Mouse (Mus musculus): ENCODE measurements around the gene Slf1. TPM values are rescaled to one million over a fixed set of nuclear protein-coding genes. Genes with fewer than 3 reads are reported as not detected.
"Not testable (repeated sequence)": the region's sequence is repeated elsewhere in the genome, so short reads cannot be mapped to it uniquely, and the experiment has no call there.

The Slf1 gene
- total and polyA plus RNA-seq, 2 experiments from 2014 or later = 3.6 to 25.3 TPM

GRCm38 (mm10) chr13:77125159-77125558 is 10.1 kb downstream of the Slf1 start:
- H3K4me2 ChIP-seq (ENCODE audit: low read depth, low read length) = no peak overlapping the region
- no peaks in the 10 kb centered on the region for H3K4me1 ChIP-seq (ENCODE audit: control insufficient read depth, insufficient read depth)
- H3K36me3 ChIP-seq (replicated peaks; ENCODE audit: control insufficient read depth, insufficient read depth, low read length) = peaks cover 8% of the 10 kb centered on the region; the same call in 1 of the 2 replicates
- no peak overlapping the region for H3K27ac ChIP-seq (ENCODE audit: low read depth)
- no peak overlapping the region for H3K9ac ChIP-seq (replicated peaks; ENCODE audit: low read depth, low read length)
- 90% methylated on average over 3 of the region's 3 CpGs for WGBS
- no peak overlapping the region for H3K4me3 ChIP-seq (ENCODE audit: low read depth, low read length)
- ATAC-seq (ENCODE audit: insufficient read depth, low read depth) = no peak
- DNase-seq (ENCODE audit: low spot score) = no peak
- no peaks in the 10 kb centered on the region for H3K27me3 ChIP-seq (ENCODE audit: control insufficient read depth, insufficient read depth, low read length)
- no peaks in the 10 kb centered on the region for H3K9me3 ChIP-seq (replicated peaks; ENCODE audit: control insufficient read depth, low read length)
- no peak for TF ChIP-seq CTCF (IDR thresholded peaks at IDR 0.05; ENCODE audit: low read depth)
- no peak for TF ChIP-seq EP300 (IDR thresholded peaks at IDR 0.05; ENCODE audit: low read depth)

GRCm38 (mm10) chr13:77118695-77119094 is 16.6 kb downstream of the Slf1 start:
- Histone ChIP-seq H3K9ac (replicated peaks; ENCODE audit: low read depth, low read length) (no peak overlapping the region), H3K27ac (ENCODE audit: low read depth) (no peak overlapping the region), H3K36me3 (replicated peaks; ENCODE audit: control insufficient read depth, insufficient read depth, low read length) (no peaks in the 10 kb centered on the region), H3K27me3 (ENCODE audit: control insufficient read depth, insufficient read depth, low read length) (no peaks in the 10 kb centered on the region), H3K4me1 (ENCODE audit: control insufficient read depth, insufficient read depth) (no peaks in the 10 kb centered on the region), H3K4me3 (ENCODE audit: low read depth, low read length) (no peak overlapping the region), H3K9me3 (replicated peaks; ENCODE audit: control insufficient read depth, low read length) (no peaks in the 10 kb centered on the region), H3K4me2 (ENCODE audit: low read depth, low read length) (no peak overlapping the region)
- ATAC-seq (ENCODE audit: insufficient read depth, low read depth) (no peak), DNase-seq (ENCODE audit: low spot score) (no peak)
- 89% methylated on average over 4 of the region's 4 CpGs for WGBS
- TF ChIP-seq CTCF (IDR thresholded peaks at IDR 0.05; ENCODE audit: low read depth) (no peak), EP300 (IDR thresholded peaks at IDR 0.05; ENCODE audit: low read depth) (no peak)

- no peak for DNase-seq (ENCODE audit: low spot score)
- no peak overlapping the region for H3K4me2 ChIP-seq (ENCODE audit: low read depth, low read length)
- H3K4me3 ChIP-seq (ENCODE audit: low read depth, low read length) = no peak overlapping the region
- no peak overlapping the region for H3K9ac ChIP-seq (replicated peaks; ENCODE audit: low read depth, low read length)
- no peak overlapping the region for H3K27ac ChIP-seq (ENCODE audit: low read depth)
- TF ChIP-seq EP300 (IDR thresholded peaks at IDR 0.05; ENCODE audit: low read depth) = no peak
- no peak for TF ChIP-seq CTCF (IDR thresholded peaks at IDR 0.05; ENCODE audit: low read depth)
- H3K4me1 ChIP-seq (ENCODE audit: control insufficient read depth, insufficient read depth) = no peaks in the 10 kb centered on the region
- H3K36me3 ChIP-seq (replicated peaks; ENCODE audit: control insufficient read depth, insufficient read depth, low read length) = peaks cover 6% of the 10 kb centered on the region; the same call in 1 of the 2 replicates
- no peak for ATAC-seq (ENCODE audit: insufficient read depth, low read depth)
- no peaks in the 10 kb centered on the region for H3K27me3 ChIP-seq (ENCODE audit: control insufficient read depth, insufficient read depth, low read length)
- H3K9me3 ChIP-seq (replicated peaks; ENCODE audit: control insufficient read depth, low read length) = no peaks in the 10 kb centered on the region
These were observed 27.5 kb downstream of the Slf1 start for GRCm38 (mm10) chr13:77107734-77108133.

GRCm38 (mm10) chr13:77092876-77093275 is 42.4 kb downstream of the Slf1 start:
- not testable (repeated sequence) for H3K27me3 ChIP-seq (ENCODE audit: control insufficient read depth, insufficient read depth, low read length); H3K4me3 ChIP-seq (ENCODE audit: low read depth, low read length); H3K9ac ChIP-seq (replicated peaks; ENCODE audit: low read depth, low read length); ATAC-seq (ENCODE audit: insufficient read depth, low read depth); H3K4me1 ChIP-seq (ENCODE audit: control insufficient read depth, insufficient read depth); H3K36me3 ChIP-seq (replicated peaks; ENCODE audit: control insufficient read depth, insufficient read depth, low read length); H3K4me2 ChIP-seq (ENCODE audit: low read depth, low read length); H3K9me3 ChIP-seq (replicated peaks; ENCODE audit: control insufficient read depth, low read length); DNase-seq (ENCODE audit: low spot score)
- WGBS = 94% methylated on average over 1 of the region's 1 CpGs
- peak overlapping the region; percentile 8; the same call in 1 of the 2 replicates for H3K27ac ChIP-seq (ENCODE audit: low read depth)

- Histone ChIP-seq H3K4me2 (ENCODE audit: low read depth, low read length) (no peak overlapping the region), H3K27ac (ENCODE audit: low read depth) (no peak overlapping the region), H3K36me3 (replicated peaks; ENCODE audit: control insufficient read depth, insufficient read depth, low read length) (peaks cover 4% of the 10 kb centered on the region; the same call in 1 of the 2 replicates), H3K27me3 (ENCODE audit: control insufficient read depth, insufficient read depth, low read length) (no peaks in the 10 kb centered on the region), H3K4me1 (ENCODE audit: control insufficient read depth, insufficient read depth) (no peaks in the 10 kb centered on the region), H3K4me3 (ENCODE audit: low read depth, low read length) (no peak overlapping the region), H3K9me3 (replicated peaks; ENCODE audit: control insufficient read depth, low read length) (0 out of 2 replicates have a peak, but pooled peaks cover 4% of the 10 kb centered on the region), H3K9ac (replicated peaks; ENCODE audit: low read depth, low read length) (no peak overlapping the region)
- no peak for ATAC-seq (ENCODE audit: insufficient read depth, low read depth)
- no peak for DNase-seq (ENCODE audit: low spot score)
- no peak for TF ChIP-seq CTCF (IDR thresholded peaks at IDR 0.05; ENCODE audit: low read depth)
- TF ChIP-seq EP300 (IDR thresholded peaks at IDR 0.05; ENCODE audit: low read depth) = no peak
These were observed 63.2 kb downstream of the Slf1 start for GRCm38 (mm10) chr13:77072030-77072429.

- no peak overlapping the region for H3K4me3 ChIP-seq (ENCODE audit: low read depth, low read length)
- ATAC-seq (ENCODE audit: insufficient read depth, low read depth) (no peak), DNase-seq (ENCODE audit: low spot score) (no peak)
- H3K27me3 ChIP-seq (ENCODE audit: control insufficient read depth, insufficient read depth, low read length) = no peaks in the 10 kb centered on the region
- no peaks in the 10 kb centered on the region; the same call in 1 of the 2 replicates for H3K36me3 ChIP-seq (replicated peaks; ENCODE audit: control insufficient read depth, insufficient read depth, low read length)
- no peaks in the 10 kb centered on the region for H3K4me1 ChIP-seq (ENCODE audit: control insufficient read depth, insufficient read depth)
- H3K27ac ChIP-seq (ENCODE audit: low read depth) = no peak overlapping the region
- TF ChIP-seq CTCF (IDR thresholded peaks at IDR 0.05; ENCODE audit: low read depth) = no peak
- TF ChIP-seq EP300 (IDR thresholded peaks at IDR 0.05; ENCODE audit: low read depth) = no peak
- no peak overlapping the region for H3K4me2 ChIP-seq (ENCODE audit: low read depth, low read length)
- WGBS = 89% methylated on average over 1 of the region's 1 CpGs
- no peak overlapping the region for H3K9ac ChIP-seq (replicated peaks; ENCODE audit: low read depth, low read length)
- H3K9me3 ChIP-seq (replicated peaks; ENCODE audit: control insufficient read depth, low read length) = no peaks in the 10 kb centered on the region
These were observed 66.4 kb downstream of the Slf1 start for GRCm38 (mm10) chr13:77068847-77069246.
